Mouse (Mus musculus): Measurements from ENCODE around the gene Gorasp2.

Gene Gorasp2

DNA sequence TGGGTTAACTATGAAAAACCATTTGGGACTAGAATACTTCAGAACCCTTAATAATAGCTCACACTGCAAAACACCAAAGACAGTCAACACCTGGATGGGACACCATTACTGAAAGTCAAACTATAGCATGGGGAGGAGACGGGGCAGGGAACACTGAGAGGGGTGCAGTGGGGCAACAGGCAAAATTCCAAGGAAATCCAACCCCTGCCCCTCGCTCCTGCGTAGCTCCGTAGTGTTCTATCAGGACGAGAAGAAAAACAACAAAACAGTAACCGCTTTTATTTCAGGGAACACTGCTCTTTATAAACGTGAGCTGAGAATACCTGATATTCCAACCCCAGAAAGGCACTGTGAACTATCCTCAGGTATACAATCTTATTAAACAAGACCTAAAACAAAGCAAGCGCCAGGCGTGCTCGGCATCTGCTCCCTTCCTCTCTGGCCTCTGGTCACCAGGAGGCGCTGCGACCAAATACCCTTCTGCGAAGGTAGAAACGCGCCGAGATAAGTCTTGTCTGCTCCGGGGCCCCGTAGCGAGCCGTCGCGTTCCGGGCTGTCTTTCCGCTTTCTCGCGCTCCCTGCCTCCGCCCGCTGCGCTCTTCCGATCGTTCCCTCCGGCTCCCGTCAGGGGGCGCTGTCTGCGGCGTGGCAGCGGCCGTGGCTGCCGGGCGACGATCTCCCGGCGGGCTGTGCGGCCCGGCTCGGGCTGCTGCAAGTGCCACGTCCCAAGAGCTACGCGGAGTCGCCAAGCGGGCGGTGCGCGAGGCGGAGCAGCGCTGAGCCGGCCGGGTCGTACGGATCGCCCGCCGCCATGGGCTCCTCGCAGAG lies at the start of gene Gorasp2:
Gene Gorasp2, plus strand, starts transcription at position 690 of the 828 bp plus-strand sequence.
- in situ Hi-C loops (cut with MboI, MseI), result no loop called here

- in situ Hi-C loops (cut with MboI, MseI), result no loop called here
Observed at GRCm38 (mm10) chr2:70614745-70615351, 46.5 kb upstream of the Gorasp2 start.

DNA sequence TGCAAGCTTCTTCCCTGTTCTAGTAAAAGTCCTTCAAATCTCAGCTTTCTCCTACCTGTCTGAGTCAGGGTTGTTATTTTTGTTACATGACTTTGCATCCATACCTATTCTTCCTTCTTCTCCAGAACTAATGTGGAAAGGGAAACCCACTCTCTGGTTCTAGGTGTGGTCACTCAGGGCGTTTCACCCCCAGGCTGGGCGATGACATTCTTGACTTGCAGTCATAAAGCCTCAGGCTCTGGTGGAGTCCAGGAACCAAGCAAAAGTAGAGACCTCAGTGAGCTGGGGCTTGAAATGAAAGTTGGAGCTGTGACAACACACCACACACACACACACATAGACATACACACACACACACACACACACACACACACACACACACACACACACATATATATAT lies 45.3 kb upstream of the Gorasp2 start:
- in situ Hi-C loops (cut with MboI, MseI), result no loop called here

DNA sequence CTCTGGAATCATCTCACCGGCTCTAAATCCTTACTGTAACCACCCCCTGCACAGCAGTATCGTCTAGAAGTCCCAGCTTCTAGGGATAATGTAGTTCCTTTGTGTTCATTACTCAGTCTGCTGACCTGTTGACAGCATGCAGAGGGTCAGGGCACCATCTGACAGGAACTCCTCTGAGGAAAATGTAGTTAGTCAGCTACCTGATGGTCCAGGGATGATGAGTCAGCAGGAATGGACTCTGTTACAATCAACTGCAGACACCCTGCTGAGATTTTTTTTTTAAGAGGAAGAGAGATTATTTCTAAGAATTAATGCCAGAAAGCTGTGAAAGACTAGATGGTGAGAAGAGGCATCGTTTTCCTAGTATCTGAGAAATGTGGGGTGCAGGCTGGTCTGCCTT lies 44.8 kb upstream of the Gorasp2 start:
- in situ Hi-C loops (cut with MboI, MseI), result no loop called here

DNA sequence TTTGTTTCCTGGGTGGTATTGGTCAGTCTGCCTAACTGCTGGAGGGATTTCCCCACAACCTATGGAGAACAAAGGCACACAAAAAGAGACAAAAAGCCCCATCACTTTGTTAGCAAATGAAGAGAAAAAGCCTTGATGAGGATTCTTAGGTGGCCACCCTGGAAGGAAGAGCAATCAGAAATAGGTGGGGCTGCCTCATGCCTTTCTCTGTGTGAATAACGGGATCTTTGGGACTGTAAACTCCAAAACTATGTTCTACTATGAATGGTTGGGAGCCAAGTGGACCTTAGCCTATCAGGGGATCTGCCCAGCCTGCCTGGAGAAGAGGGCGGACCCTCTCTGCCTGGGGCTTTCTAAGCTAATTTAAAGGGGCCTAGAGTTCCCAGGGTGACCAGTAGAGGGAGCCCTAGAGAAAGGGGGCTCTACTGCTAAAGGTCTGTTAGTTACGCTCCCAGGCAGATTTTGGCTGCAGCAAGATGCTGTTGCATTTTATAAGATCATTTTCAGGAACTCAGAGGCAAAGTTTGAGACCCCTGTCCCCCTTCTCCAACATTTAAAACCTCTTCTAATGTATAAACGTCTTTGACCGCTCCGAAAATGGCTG lies 42.0 kb upstream of the Gorasp2 start:
- in situ Hi-C loops (cut with MboI, MseI), result no loop called here

- in situ Hi-C loops (cut with MboI, MseI), result no loop called here
Observed at GRCm38 (mm10) chr2:70620225-70620624, 41.2 kb upstream of the Gorasp2 start.

DNA sequence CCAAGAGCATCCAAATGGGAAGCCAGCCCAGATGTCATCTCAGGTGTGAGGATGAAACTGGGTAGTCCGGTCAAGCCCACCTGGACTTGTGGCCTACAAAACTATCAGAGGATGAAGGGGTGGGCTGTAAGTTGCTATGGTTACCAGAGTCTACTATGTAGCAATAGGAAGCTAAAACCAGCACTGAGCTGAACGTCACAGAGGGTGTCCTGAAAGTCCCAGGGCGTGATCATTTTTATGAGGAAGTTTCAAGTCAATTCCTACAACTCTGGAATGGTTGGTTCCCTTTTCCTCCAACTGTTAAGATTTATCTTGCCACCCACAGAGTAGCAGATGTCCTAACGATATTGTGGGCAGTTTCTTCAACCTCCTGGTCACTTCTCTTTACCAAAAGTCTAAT lies 39.1 kb upstream of the Gorasp2 start:
- in situ Hi-C loops (cut with MboI, MseI), result no loop called here

DNA sequence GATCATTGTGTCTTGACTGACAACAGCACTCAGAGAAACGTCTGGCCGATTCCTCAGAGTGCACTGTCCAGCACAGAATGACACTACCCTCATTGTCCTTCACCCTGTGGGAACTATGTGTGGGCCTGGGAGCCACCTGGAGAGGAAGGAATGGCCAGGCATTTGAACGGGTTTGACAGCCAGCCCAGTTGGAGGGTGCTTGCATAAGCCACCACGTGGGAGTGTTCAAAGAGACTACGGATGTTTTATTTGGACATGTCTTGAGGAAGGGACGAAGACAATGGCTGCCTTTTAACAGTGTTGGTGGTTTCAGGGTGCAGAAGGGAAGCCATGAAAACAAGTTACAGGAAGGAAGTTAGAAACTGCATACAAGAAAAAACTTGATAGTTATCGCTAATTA lies 35.6 kb upstream of the Gorasp2 start:
- in situ Hi-C loops (cut with MboI, MseI), result no loop called here

DNA sequence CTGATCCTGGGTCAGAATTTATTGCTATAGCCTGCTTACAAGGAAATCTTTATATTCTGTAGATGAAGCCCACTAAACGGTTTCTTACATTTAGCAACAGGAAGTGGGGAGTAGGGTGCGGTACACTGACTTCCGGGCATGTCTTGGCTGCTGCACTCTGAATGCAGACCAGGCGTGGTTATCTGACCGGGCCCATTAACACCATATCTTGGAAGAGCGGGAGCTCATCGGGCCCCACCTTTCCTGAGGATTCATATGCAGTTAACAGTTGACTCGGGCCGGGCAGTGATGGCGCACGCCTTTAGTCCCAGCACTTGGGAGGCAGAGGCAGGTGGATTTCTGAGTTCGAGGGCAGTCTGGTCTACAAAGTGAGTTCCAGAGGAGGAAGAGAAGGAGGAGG lies 33.0 kb upstream of the Gorasp2 start:
- in situ Hi-C loops (cut with MboI, MseI), result no loop called here

DNA sequence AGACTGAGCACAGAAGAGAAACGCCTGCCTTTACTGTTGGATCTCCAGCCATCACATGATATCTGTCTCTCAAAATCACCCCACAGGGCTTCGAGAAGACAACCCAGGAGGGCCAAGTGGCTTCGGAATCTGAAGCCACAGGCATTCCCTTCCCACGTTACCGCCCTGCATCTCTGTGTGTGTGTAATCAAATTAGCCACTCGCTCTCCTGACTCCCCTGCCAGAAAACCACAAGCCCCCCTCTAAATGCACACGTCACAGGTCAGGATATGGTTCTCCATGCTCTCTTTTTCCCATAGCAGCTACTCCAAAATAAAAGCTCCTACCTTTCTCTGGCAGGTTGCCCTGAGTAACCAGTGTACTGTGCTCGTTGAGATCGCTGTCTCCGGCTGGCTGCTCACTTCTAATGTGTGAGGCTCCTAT lies 32.0 kb upstream of the Gorasp2 start:
- in situ Hi-C loops (cut with MboI, MseI), result no loop called here

- in situ Hi-C loops (cut with MboI, MseI), result no loop called here
Observed at GRCm38 (mm10) chr2:70629921-70630320, 31.5 kb upstream of the Gorasp2 start.

DNA sequence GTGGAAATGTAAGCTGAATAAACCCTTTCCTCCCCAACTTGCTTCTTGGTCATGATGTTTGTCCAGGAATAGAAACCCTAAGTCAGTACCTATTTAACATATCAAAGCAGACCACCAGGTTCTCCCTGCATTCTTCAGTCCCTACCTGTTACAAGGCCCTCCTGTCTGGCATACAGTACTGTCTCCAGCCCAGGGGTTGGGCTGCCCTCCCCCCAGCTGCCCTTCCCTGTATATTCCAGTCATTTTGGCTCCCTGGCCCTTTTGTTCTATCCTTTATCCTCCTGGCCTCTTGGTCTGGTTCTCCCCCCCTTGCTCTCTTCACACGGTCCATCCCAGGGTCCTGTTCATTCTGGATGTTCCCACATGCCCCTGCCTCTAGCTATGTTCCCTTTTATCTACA lies 30.1 kb upstream of the Gorasp2 start:
- in situ Hi-C loops (cut with MboI, MseI), result no loop called here

DNA sequence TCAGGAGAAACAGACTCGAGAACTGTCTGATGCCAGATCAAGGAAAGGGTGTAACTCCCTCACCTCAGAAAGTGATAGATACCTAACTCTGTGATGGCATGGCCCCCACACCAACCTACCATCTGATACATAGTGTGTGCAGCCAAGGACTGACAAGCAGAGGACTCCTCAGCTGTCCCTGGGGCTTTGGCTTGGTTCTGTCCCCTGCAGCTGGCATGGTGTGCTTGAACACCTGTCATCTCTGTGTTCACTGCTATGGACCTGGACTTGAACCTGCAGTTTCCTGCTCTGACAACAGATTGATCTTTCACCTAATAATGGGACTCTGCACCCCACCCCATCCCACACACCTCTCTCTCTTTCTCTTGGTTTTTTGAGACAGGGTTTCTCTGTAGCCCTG lies 29.0 kb upstream of the Gorasp2 start:
- in situ Hi-C loops (cut with MboI, MseI), result no loop called here

GRCm38 (mm10) chr2:70634028-70634690 lies 27.2 kb upstream of the Gorasp2 start:
- in situ Hi-C loops (cut with MboI, MseI), result no loop called here

DNA sequence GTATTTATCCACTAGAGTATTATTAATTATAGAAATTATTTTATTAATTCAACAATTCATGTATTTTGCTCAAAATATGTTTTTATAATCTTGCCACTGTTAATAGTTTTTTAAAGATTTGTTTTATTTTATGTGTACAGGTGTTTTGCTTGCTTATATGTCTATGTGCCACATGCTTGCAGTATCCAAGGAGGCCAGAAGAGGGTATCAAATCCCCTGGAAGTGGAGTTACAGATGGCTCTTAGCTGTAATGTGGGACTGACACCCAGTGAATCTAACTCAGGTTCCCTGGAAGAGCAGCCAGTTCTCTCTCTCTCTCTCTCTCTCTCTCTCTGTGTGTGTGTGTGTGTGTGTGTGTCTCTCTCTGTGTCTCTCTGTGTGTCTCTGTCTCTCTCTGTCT lies 20.4 kb upstream of the Gorasp2 start:
- in situ Hi-C loops (cut with MboI, MseI), result no loop called here

GRCm38 (mm10) chr2:70642971-70643565 lies 18.3 kb upstream of the Gorasp2 start:
- in situ Hi-C loops (cut with MboI, MseI), result no loop called here

DNA sequence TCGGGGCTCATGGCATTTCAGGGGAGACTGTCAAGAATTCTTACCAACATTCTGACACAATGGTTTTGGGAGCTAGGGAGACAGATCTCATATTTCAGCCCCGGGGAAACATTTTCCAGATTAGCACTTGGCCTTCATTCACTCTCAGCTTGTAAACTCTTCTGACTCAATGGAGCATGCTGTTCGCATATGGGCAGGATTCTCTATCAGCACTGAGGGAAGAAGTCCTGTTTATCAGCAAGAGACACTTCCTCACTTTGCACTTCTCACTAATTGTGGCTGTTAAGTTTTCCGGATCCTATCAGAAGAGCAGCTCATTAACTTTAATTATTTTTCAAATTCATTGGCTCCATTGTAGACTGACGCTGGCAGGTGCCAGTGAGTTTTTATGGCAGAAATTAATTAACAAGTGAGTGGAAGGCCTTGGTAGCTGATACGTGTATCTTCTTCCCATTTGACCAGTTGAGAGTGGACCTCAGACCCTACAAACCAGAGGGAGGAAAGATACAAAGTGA lies 16.1 kb upstream of the Gorasp2 start:
- in situ Hi-C loops (cut with MboI, MseI), result no loop called here

DNA sequence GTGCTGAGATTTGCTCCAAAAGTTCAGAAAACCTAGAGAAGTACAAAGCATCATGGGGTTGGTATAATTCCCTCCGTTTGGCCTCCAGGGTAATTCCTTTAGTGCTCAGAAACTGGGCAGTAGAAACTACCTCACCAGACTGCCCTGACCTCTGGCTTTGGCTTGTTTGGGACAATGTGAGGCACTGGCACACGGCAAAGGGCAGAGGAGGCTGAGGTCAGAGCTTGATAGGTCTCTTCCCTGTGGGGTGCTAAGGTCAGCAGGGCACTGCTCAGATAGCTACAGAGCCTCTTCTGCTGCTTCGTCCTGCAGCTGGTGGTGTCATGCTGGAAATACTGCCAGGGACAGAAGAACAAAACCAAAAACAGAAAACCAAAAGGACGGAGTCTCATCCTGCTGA lies 13.7 kb upstream of the Gorasp2 start:
- in situ Hi-C loops (cut with MboI, MseI), result no loop called here

DNA sequence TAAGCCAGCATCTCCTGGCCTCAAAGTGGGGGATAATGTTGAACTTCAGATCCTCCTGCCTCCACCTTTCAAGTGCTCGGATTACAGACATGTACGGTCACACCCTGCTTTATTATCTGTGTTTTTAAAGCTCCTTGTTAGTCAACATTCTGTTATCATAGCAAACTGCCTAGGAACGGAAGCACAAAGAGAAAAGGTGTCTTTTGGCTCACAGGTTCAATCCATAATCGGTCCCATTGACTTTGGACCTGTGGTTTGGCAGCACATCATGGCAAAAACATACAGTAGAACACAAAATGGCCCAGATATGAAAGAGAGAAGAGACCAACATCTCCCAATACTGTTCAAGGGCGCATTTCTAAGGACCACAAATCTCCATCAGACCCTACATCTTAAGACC lies 13.1 kb upstream of the Gorasp2 start:
- in situ Hi-C loops (cut with MboI, MseI), result no loop called here

- in situ Hi-C loops (cut with MboI, MseI), result no loop called here
Observed at GRCm38 (mm10) chr2:70649471-70649870, 11.9 kb upstream of the Gorasp2 start.

GRCm38 (mm10) chr2:70651820-70652219 lies 9.6 kb upstream of the Gorasp2 start:
- in situ Hi-C loops (cut with MboI, MseI), result no loop called here

- in situ Hi-C loops (cut with MboI, MseI), result no loop called here
Observed at GRCm38 (mm10) chr2:70657083-70657482, 4.3 kb upstream of the Gorasp2 start.

Data from T-helper 17 cell (primary cell).